ENCODE assay signal across 8 mouse cellular contexts in the genomic region with DNA sequence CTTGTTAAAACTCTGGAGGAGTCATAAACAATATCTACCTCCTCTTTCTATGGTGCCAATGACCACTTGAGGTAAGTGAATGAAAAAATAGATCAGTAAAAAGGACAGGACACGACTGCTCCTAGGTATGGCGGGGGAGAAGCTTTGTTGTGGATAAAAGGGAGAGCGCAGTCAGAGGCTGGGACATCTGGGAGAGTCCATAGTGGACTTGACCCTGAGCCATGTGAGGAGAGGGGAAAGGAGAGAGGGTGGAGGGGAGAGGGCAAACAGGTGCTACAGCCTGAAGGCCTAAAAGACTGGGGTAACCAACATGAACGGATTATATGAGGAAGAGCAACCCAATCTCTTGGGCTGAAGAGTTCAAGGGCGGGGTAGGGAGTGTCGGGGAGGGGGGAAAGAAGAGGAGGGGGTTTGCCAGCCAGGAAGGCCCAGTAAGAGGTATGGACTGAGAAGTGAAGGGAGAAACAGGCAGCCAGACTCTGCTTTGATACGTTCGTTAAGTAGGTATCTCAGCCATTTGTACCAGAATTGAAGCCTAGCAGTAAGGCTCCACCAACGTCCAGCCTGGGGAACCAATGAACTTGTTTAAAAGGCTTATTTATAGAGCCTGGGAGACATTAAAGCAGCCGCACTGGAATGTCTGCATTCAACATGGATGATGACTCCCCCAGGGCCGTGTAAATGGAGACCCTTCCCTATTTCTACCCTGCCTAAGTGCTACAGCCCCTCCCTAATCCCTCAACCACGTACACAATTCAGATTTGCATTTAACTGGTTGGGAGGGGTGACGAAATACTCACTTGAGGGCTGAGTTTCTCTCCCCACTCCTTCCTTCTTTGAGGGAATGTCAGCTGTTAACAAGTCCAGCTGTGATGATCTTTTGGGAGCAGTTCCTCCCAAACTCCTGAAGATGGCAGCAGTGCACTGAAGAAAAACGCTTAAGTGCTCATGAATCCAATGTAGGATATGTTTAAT. TPM values are rescaled to one million over a fixed set of nuclear protein-coding genes. Genes with fewer than 3 reads are reported as not detected.
DNase-seq lines count a peak whose midpoint lies in the region; ATAC-seq and TF ChIP-seq lines count a peak whose summit lies in the region.

No protein-coding gene starts in this region.

- ATAC-seq in kidney, embryonic 15.5 days (replicated peaks; ENCODE audit: low FRiP score) = no peak
- peak; percentile 61 for ATAC-seq in hindbrain, embryonic 11.5 days (ENCODE audit: low FRiP score)
- ATAC-seq in cerebellum, adult (ENCODE audit: insufficient number of reproducible peaks, low FRiP score, low TSS enrichment) = no peak

- H3K4me3 ChIP-seq in kidney, embryonic 15.5 days (replicated peaks) = no peak overlapping the region
- no peak overlapping the region for H3K4me3 ChIP-seq in hindbrain, embryonic 11.5 days (ENCODE audit: low read depth, low read length)
- no peak overlapping the region for H3K4me3 ChIP-seq in myocyte

- H3K36me3 ChIP-seq in kidney, embryonic 15.5 days = no peaks in the 10 kb centered on the region
- H3K36me3 ChIP-seq in hindbrain, embryonic 11.5 days (ENCODE audit: control insufficient read depth, insufficient read depth, low read length) = no peaks in the 10 kb centered on the region
- no peaks in the 10 kb centered on the region for H3K36me3 ChIP-seq in myocyte (ENCODE audit: control insufficient read depth, insufficient read depth)

- no peak overlapping the region for H3K4me2 ChIP-seq in kidney, embryonic 15.5 days
- H3K4me2 ChIP-seq in hindbrain, embryonic 11.5 days (replicated peaks; ENCODE audit: low read depth, low read length) = no peak overlapping the region
- H3K4me2 ChIP-seq in myocyte (ENCODE audit: low read depth) = peak overlapping the region; percentile 44

- no peak overlapping the region for H3ac ChIP-seq in myocyte (ENCODE audit: control insufficient read depth, insufficient read length)

- H3K79me2 ChIP-seq in myocyte (ENCODE audit: control insufficient read depth, insufficient read depth) = no peaks in the 10 kb centered on the region

- WGBS in kidney, embryonic 15.5 days = 44% methylated on average over 14 of the region's 14 CpGs
- 52% methylated on average over 14 of the region's 14 CpGs for WGBS in hindbrain, embryonic 11.5 days

- peak; percentile 27 for DNase-seq in kidney, postnatal 14 days
- peak; percentile 78 for DNase-seq in ES-CJ7 (ENCODE audit: low read depth, low spot score)
- DNase-seq in brain, embryonic 18.5 days (ENCODE audit: low read depth, low spot score) = peak; percentile 61
- peak; percentile 74 for DNase-seq in hindbrain, embryonic 11.5 days (ENCODE audit: low spot score)
- no peak for DNase-seq in urinary bladder, postnatal 4 days (ENCODE audit: low spot score in 2 of 2)

- no peak for TF ChIP-seq POLR2A in myocyte (IDR thresholded peaks at IDR 0.05; ENCODE audit: insufficient read length, low read depth)

- no peak overlapping the region for H3K9ac ChIP-seq in kidney, embryonic 15.5 days
- no peak overlapping the region for H3K9ac ChIP-seq in hindbrain, embryonic 11.5 days (ENCODE audit: low read depth, low read length)

- no peaks in the 10 kb centered on the region for H3K27me3 ChIP-seq in kidney, embryonic 15.5 days
- no peaks in the 10 kb centered on the region for H3K27me3 ChIP-seq in hindbrain, embryonic 11.5 days (ENCODE audit: control insufficient read depth, insufficient read depth, low read length)
- peaks cover 8% of the 10 kb centered on the region for H3K27me3 ChIP-seq in myocyte (ENCODE audit: control insufficient read depth, insufficient read depth, insufficient read length)

- no peaks in the 10 kb centered on the region for H3K9me3 ChIP-seq in kidney, embryonic 15.5 days (replicated peaks)
- H3K9me3 ChIP-seq in hindbrain, embryonic 11.5 days (ENCODE audit: control insufficient read depth, low read length) = no peaks in the 10 kb centered on the region

- H3K4me1 ChIP-seq in kidney, embryonic 15.5 days = no peaks in the 10 kb centered on the region
- no peaks in the 10 kb centered on the region for H3K4me1 ChIP-seq in hindbrain, embryonic 11.5 days (replicated peaks; ENCODE audit: control insufficient read depth, insufficient read depth, low read length)

- H3K27ac ChIP-seq in kidney, embryonic 15.5 days = no peak overlapping the region
- H3K27ac ChIP-seq in hindbrain, embryonic 11.5 days (ENCODE audit: low read depth, low read length) = no peak overlapping the region

TF ChIP-seq in myocyte, 11 proteins besides CTCF, POLR2A, EP300 and RAD21:
- no peak for TF ChIP-seq CEBPB (IDR thresholded peaks at IDR 0.05; ENCODE audit: insufficient read depth, poor library complexity, severe bottlenecking)
- TF ChIP-seq TCF12 (IDR thresholded peaks at IDR 0.05; ENCODE audit: insufficient read depth, poor library complexity, severe bottlenecking) = no peak
- TF ChIP-seq MAX (IDR thresholded peaks at IDR 0.05; ENCODE audit: low read depth) = no peak
- no peak for TF ChIP-seq SRF (IDR thresholded peaks at IDR 0.05; ENCODE audit: control insufficient read depth, insufficient read length, low read depth)
- TF ChIP-seq REST (IDR thresholded peaks at IDR 0.05; ENCODE audit: insufficient read depth, insufficient read length) = no peak
- no peak for TF ChIP-seq MYOD1 (IDR thresholded peaks at IDR 0.05; ENCODE audit: control insufficient read depth in 1 of 3, insufficient read length in 2 of 3, low read depth in 2 of 3)

RNA-seq across cellular contexts. Expression of a gene that starts 26.0 kb away (rescaled TPM):
- 25.7 and 26.3 TPM in 2 replicates for polyA plus RNA-seq in kidney, embryonic 15.5 days (2015; fragmentation: Nextera tagmentation; extraction: Ambion mirVana)
- polyA plus RNA-seq in hindbrain, embryonic 11.5 days (2014; fragmentation: Nextera tagmentation; extraction: Ambion mirVana) = 26.7 and 34.1 TPM in 2 replicates
- polyA plus RNA-seq in myocyte (2012; fragmentation: generic; extraction: Trizol) = 5.2 TPM

Comparison
In these comparisons a context has a peak if more than half of its experiments do, and no peak if none do; other contexts are left out.
1. DNase-seq: peak in kidney, postnatal 14 days (single experiment), ES-CJ7 (single experiment), brain, embryonic 18.5 days (single experiment) and hindbrain, embryonic 11.5 days (single experiment); none in urinary bladder, postnatal 4 days (0 of 2).